ENCODE assay signal across 8 mouse cellular contexts in the genomic region with DNA sequence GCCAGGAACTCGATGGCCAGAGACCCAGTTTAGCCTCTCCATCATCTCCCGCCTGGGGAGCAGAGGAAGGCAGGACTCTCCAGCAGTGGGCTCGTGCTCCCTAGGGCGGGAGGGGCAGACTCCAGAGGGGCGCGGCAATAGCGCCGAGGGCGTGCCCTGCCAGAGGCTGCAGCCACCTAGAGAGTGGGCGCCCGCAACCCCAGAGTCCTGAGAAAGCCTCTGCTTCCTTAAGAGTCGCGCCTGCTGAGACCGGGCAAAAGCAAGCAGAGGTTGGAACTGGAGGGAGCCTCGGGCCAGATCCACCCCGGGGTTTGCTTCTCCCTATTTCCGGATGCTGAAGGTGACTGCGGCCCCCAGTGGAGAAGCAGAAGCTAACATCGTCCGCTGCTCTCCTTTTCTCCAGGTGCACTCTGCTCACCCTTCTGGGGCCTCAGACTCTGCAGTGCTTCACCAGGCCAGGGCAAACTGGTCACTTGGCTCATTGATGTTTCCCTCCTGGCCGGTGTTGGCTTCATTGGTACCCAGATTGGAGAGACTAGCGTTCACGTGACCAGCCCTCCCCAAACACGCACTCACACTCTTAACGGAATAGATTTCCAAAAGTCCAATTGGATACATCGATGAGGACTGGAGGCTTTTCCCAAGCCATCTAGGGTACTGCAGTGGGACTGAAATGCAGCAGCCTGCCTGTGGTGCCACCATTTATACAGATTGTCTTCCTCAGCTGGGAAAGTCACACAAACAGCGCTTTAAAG. TPM values are rescaled to one million over a fixed set of nuclear protein-coding genes. Genes with fewer than 3 reads are reported as not detected.
DNase-seq lines count a peak whose midpoint lies in the region; ATAC-seq and TF ChIP-seq lines count a peak whose summit lies in the region.

A gene (minus strand): TSS at position 120 of the 755 bp plus-strand sequence.

- peaks cover 5% of the 10 kb centered on the region; the same call in 1 of the 2 replicates for H3K4me1 ChIP-seq in forebrain, embryonic 11.5 days (replicated peaks; ENCODE audit: control insufficient read depth, insufficient read depth, low read length)
- H3K4me1 ChIP-seq in kidney, embryonic 14.5 days (ENCODE audit: control insufficient read depth, insufficient read depth, low read length) = peaks cover 7% of the 10 kb centered on the region; the same call in 1 of the 2 replicates

- H3K36me3 ChIP-seq in forebrain, embryonic 11.5 days (ENCODE audit: control insufficient read depth, insufficient read depth, low read length) = no peaks in the 10 kb centered on the region
- H3K36me3 ChIP-seq in kidney, embryonic 14.5 days (ENCODE audit: control insufficient read depth, insufficient read depth, low read length) = no peaks in the 10 kb centered on the region

- no peaks in the 10 kb centered on the region for H3K9me3 ChIP-seq in forebrain, embryonic 11.5 days (ENCODE audit: control insufficient read depth, low read length)
- no peaks in the 10 kb centered on the region for H3K9me3 ChIP-seq in kidney, embryonic 14.5 days (ENCODE audit: control insufficient read depth, low read length)

- peak; percentile 80 for ATAC-seq in forebrain, embryonic 11.5 days (replicated peaks; ENCODE audit: low FRiP score)
- peak; percentile 87 for ATAC-seq in kidney, embryonic 14.5 days (ENCODE audit: low FRiP score, low TSS enrichment)

- intact Hi-C loops in left cerebral cortex, adult 2 months (cut with DNase I) = no loop called here

- peak; percentile 31 for TF ChIP-seq CTCF in left cerebral cortex, adult 2 months (IDR thresholded peaks at IDR 0.05)
- peak; percentile 54; the same call in 1 of the 2 replicates for TF ChIP-seq CTCF in brain, embryonic 14.5 days (IDR thresholded peaks at IDR 0.05; ENCODE audit: borderline replicate concordance, extremely low read depth, insufficient read depth, insufficient read length)

- H3K27me3 ChIP-seq in forebrain, embryonic 11.5 days (ENCODE audit: control insufficient read depth, insufficient read depth, low read length) = peaks cover 25% of the 10 kb centered on the region
- H3K27me3 ChIP-seq in kidney, embryonic 14.5 days (ENCODE audit: control insufficient read depth, insufficient read depth, low read length) = peaks cover 29% of the 10 kb centered on the region

- WGBS in forebrain, embryonic 11.5 days = under 1% methylated on average over 27 of the region's 27 CpGs
- 1% methylated on average over 27 of the region's 27 CpGs for WGBS in kidney, embryonic 14.5 days

- peak within 1 kb of the TSS; percentile 55 for H3K9ac ChIP-seq in forebrain, embryonic 11.5 days (ENCODE audit: low read length)
- no peak within 1 kb of the TSS; the same call in 1 of the 2 replicates for H3K9ac ChIP-seq in kidney, embryonic 14.5 days (ENCODE audit: low read depth, low read length)

- H3K4me2 ChIP-seq in forebrain, embryonic 11.5 days (ENCODE audit: low read depth, low read length, severe bottlenecking) = peak within 1 kb of the TSS; percentile 94
- H3K4me2 ChIP-seq in kidney, embryonic 14.5 days (replicated peaks; ENCODE audit: low read depth, low read length) = peak within 1 kb of the TSS; percentile 88

- DNase-seq in left cerebral cortex, adult 2 months (ENCODE audit: extremely low spot score in 1 of 2, low spot score in 2 of 2) = peak; percentile 17 to 24
- no peak for DNase-seq in left cerebral cortex, adult 8-10 months (ENCODE audit: low spot score in 2 of 2)
- peak; percentile 72 for DNase-seq in brain, embryonic 14.5 days (ENCODE audit: low read depth)
- peak; percentile 73 for DNase-seq in forebrain, embryonic 11.5 days (ENCODE audit: low spot score)
- peak; percentile 1 for DNase-seq in lung, postnatal 14 days
- DNase-seq in right cerebral cortex, postnatal 36 days (ENCODE audit: low spot score in 2 of 2) = peak; percentile 2 to 4
- DNase-seq in MN1 (ENCODE audit: low spot score) = no peak

- no peak for TF ChIP-seq POLR2A in brain, embryonic 14.5 days (IDR thresholded peaks at IDR 0.05; ENCODE audit: borderline replicate concordance, extremely low read depth, insufficient read depth, insufficient read length, poor library complexity, severe bottlenecking)

- no peak within 1 kb of the TSS for H3K27ac ChIP-seq in left cerebral cortex, adult 2 months
- no peak within 1 kb of the TSS for H3K27ac ChIP-seq in forebrain, embryonic 11.5 days (ENCODE audit: low read depth, low read length)
- no peak within 1 kb of the TSS for H3K27ac ChIP-seq in kidney, embryonic 14.5 days (ENCODE audit: low read depth, low read length)

- H3K4me3 ChIP-seq in left cerebral cortex, adult 2 months = peak within 1 kb of the TSS; percentile 48
- peak within 1 kb of the TSS; percentile 44 for H3K4me3 ChIP-seq in forebrain, embryonic 11.5 days (ENCODE audit: low read depth, low read length)
- H3K4me3 ChIP-seq in kidney, embryonic 14.5 days (ENCODE audit: low read length) = peak within 1 kb of the TSS; percentile 37

RNA-seq across cellular contexts. Expression of the gene that starts here (rescaled TPM):
- total RNA-seq in left cerebral cortex, adult 2 months (2021) = 1 to 10 TPM; 6.3 to 8.4 TPM
- total RNA-seq in left cerebral cortex, adult 8-10 months (2022) = 1 to 10 TPM; 7.6 to 8.0 (median 7.9) TPM
- polyA plus RNA-seq in brain, embryonic 14.5 days (2012; rRNA removed) = 0.73 and 2.4 TPM in 2 replicates
- 0.15 TPM in 1 of 2 replicates, not detected in the other for polyA plus RNA-seq in forebrain, embryonic 11.5 days (2014; fragmentation: Nextera tagmentation; extraction: Ambion mirVana)
- 0.08 and 0.11 TPM in 2 replicates for polyA plus RNA-seq in kidney, embryonic 14.5 days (2014; fragmentation: Nextera tagmentation; extraction: Ambion mirVana)

Comparison
In these comparisons a context has a peak if more than half of its experiments do, and no peak if none do; other contexts are left out.
1. DNase-seq: peak in left cerebral cortex, adult 2 months (2 of 2), brain, embryonic 14.5 days (single experiment), lung, postnatal 14 days (single experiment) and right cerebral cortex, postnatal 36 days (2 of 2); none in left cerebral cortex, adult 8-10 months (0 of 2) and MN1 (single experiment).
2. Peak in DNase-seq, ATAC-seq, H3K4me3 ChIP-seq, H3K9ac ChIP-seq and H3K4me2 ChIP-seq in forebrain, embryonic 11.5 days; RNA of the gene not detected or under 1 TPM.
3. Peak in ATAC-seq, H3K4me3 ChIP-seq and H3K4me2 ChIP-seq in kidney, embryonic 14.5 days; RNA of the gene not detected or under 1 TPM.
4. Peak in every context shown above with its lines, with median percentiles within 50 percentile points of each other: H3K4me3 ChIP-seq.